Mouse (Mus musculus) stomach, postnatal 0 days (tissue): ENCODE measurements around the gene Tmco1. TPM values are rescaled to one million over a fixed set of nuclear protein-coding genes. Genes with fewer than 3 reads are reported as not detected.

Source experiments
- ATAC-seq: fragments of 200-750 bp; cut with Nextera tagmentation; 2 replicates; pipeline ENCODE4 v1.8.0; 2017; ENCODE audit not compliant: low FRiP score, low TSS enrichment
- DNase-seq: peaks from one replicate; pipeline ENCODE4 v3.0.0-alpha.2; 2016; ENCODE audit warnings: low spot score
- H3K27ac ChIP-seq: fragments of 300-500 bp; sonication (generic); replicated peaks from 2 replicates; pipeline ENCODE4 v1.5.1; 2014; ENCODE audit warnings: mild to moderate bottlenecking, control low read depth
- H3K27me3 ChIP-seq: fragments of 300-500 bp; sonication (generic); 2 replicates; pipeline ENCODE4 v1.6.1; 2014; ENCODE audit warnings: low read length; ENCODE audit not compliant: control insufficient read depth, insufficient read depth
- H3K36me3 ChIP-seq: fragments of 300-500 bp; sonication (generic); 2 replicates; pipeline ENCODE4 v1.6.1; 2014; ENCODE audit warnings: low read length, mixed read lengths; ENCODE audit not compliant: control insufficient read depth, insufficient read depth
- H3K4me1 ChIP-seq: fragments of 300-500 bp; sonication (generic); replicated peaks from 2 replicates; pipeline ENCODE4 v1.6.1; 2014; ENCODE audit warnings: antibody characterized with exemption; ENCODE audit not compliant: control insufficient read depth, insufficient read depth
- H3K4me2 ChIP-seq: fragments of 300-500 bp; sonication (generic); replicated peaks from 2 replicates; pipeline ENCODE4 v1.6.1; 2014; ENCODE audit warnings: low read depth, mild to moderate bottlenecking, control low read depth, moderate library complexity
- H3K4me3 ChIP-seq: fragments of 300-500 bp; sonication (generic); 2 replicates; pipeline ENCODE4 v1.5.1; 2014; ENCODE audit warnings: low read depth, low read length, control low read depth
- H3K9ac ChIP-seq: fragments of 300-500 bp; sonication (generic); 2 replicates; pipeline ENCODE4 v1.6.1; 2014; ENCODE audit warnings: mild to moderate bottlenecking, low read length, control low read depth, mixed read lengths
- H3K9me3 ChIP-seq: fragments of 300-500 bp; sonication (generic); 2 replicates; pipeline ENCODE4 v1.6.1; 2016; ENCODE audit warnings: low read length; ENCODE audit not compliant: control insufficient read depth
- CTCF ChIP-seq: IDR thresholded peaks from 2 replicates; pipeline ENCODE4 v1.5.1; 2016; ENCODE audit warnings: antibody characterized with exemption, low read depth, mild to moderate bottlenecking, moderate library complexity
- EP300 ChIP-seq: optimal IDR thresholded peaks from 2 replicates; pipeline ENCODE3; 2016; ENCODE audit warnings: antibody characterized with exemption
- WGBS: fragments of 180-500 bp; shearing (Covaris S2); extraction: QIAGEN DNeasy Blood & Tissue Kit; methylation state at CpG from one replicate; pipeline ENCODE4 v1.1.7; 2014; 5-methylcytosine and 5-hydroxymethylcytosine counted together
- polyA plus RNA-seq: library from polyadenylated mRNA; unstranded; fragments of >200 nt; fragmentation: Nextera tagmentation; extraction: Ambion mirVana; gene quantifications from 2 replicates; pipeline ENCODE4 v1.2.1, GENCODE M21; 2015

The Tmco1 gene
- polyA plus RNA-seq, 1 experiment from 2014 or later, result 77.2 TPM

DNA sequence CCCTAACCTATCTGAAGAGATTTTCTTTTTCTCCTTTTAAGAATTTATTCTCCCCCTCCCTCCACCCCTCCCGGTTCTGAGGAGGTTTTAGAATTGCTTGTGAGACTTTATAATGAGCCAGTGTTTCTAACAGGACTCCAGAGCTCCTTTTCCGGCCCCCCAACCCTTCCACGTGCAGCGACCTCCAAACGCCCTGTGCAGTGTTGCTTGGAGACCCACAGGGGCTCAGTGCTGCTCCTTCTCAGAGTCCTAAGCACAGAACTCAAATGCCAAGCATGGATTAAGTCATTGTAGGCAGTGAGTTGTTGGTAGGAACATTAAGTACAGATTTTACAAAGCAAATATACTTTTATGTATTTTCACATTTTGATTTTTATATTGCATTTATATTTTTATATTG, 55.1 kb downstream of the Tmco1 start:
- Histone ChIP-seq H3K4me1 (no peaks in the 10 kb centered on the region), H3K4me3 (no peak overlapping the region), H3K36me3 (peaks cover 26% of the 10 kb centered on the region), H3K27ac (no peak overlapping the region), H3K27me3 (no peaks in the 10 kb centered on the region), H3K4me2 (no peak overlapping the region), H3K9ac (no peak overlapping the region), H3K9me3 (no peaks in the 10 kb centered on the region)
- DNase-seq (no peak), ATAC-seq (no peak)
- WGBS, result 62% methylated on average over 5 of the region's 5 CpGs
- no peak for TF ChIP-seq CTCF
- no peak for TF ChIP-seq EP300

DNA sequence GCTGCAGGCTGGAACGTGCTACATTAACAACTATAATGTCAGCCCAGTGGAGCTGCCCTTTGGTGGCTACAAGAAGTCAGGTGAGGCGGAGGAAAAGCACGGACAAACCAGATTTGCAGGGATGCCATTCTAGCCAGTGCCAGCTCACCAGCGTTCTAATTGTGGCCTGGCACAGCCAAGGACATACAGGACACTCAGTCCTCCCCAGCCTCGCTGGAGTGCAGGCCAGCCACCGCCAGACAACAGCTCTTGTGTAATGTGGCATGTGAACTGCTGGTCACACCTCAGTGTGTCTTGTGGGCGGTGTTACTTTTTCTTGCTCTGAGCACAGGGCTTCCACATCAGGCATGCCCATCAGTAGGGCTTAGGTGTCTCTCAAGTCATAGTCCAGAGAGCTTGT, 57.6 kb downstream of the Tmco1 start:
- Histone ChIP-seq H3K27me3 (no peaks in the 10 kb centered on the region), H3K4me1 (no peaks in the 10 kb centered on the region), H3K4me3 (no peak overlapping the region), H3K27ac (no peak overlapping the region), H3K9me3 (no peaks in the 10 kb centered on the region), H3K36me3 (peaks cover 25% of the 10 kb centered on the region), H3K4me2 (no peak overlapping the region), H3K9ac (no peak overlapping the region)
- ATAC-seq (peak; percentile 78), DNase-seq (peak; percentile 56)
- no peak for TF ChIP-seq EP300
- no peak for TF ChIP-seq CTCF
- 76% methylated on average over 7 of the region's 7 CpGs for WGBS

DNA sequence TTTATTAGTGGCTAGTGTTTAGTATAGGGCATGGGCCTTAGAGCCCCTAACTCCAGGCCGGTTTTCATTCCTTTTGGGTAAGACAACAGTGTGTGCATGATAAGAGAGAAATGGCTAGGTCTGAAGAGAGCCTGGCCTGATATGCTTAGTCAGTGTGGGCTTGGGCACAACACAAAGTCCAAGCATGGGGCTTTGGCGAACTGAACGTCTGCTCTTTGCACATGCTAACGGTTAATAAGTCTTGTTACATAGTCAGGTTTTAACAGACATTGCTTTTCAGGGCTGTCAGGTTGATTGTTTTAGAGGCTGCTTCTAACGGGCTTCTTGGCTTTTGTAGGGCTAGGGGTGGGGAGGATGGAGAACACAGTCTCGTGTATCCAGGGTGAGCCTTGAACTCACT, 58.4 kb downstream of the Tmco1 start:
- TF ChIP-seq EP300 (no peak), CTCF (no peak)
- no peak overlapping the region for H3K4me2 ChIP-seq
- no peak for DNase-seq
- H3K27ac ChIP-seq, result no peak overlapping the region
- no peaks in the 10 kb centered on the region for H3K27me3 ChIP-seq
- H3K9me3 ChIP-seq, result no peaks in the 10 kb centered on the region
- no peak overlapping the region for H3K4me3 ChIP-seq
- H3K36me3 ChIP-seq, result peaks cover 22% of the 10 kb centered on the region
- ATAC-seq, result no peak
- no peak overlapping the region for H3K9ac ChIP-seq
- H3K4me1 ChIP-seq, result no peaks in the 10 kb centered on the region
- 87% methylated on average over 6 of the region's 6 CpGs for WGBS

DNA sequence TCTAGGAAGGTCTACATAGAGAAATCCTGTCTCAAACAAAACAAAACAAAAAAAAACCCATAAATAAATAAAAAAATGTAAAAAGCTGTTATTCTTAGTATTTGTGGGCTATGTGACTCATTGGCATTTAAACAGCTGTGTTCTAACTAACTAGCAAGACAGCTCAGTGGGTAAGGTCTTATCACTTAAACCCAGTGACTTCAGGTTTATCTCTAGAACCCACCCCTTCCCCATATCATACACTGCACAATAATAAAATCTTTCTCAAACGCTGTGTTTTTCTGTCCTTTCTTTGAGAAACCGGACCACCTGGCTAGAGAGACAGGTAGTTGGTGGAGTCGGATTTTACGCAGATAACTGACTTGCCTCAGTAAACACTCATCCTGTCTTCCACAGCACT, 59.8 kb downstream of the Tmco1 start:
- Histone ChIP-seq H3K27me3 (no peaks in the 10 kb centered on the region), H3K27ac (no peak overlapping the region), H3K4me2 (no peak overlapping the region), H3K4me1 (no peaks in the 10 kb centered on the region), H3K4me3 (no peak overlapping the region), H3K9ac (no peak overlapping the region), H3K36me3 (peaks cover 21% of the 10 kb centered on the region), H3K9me3 (no peaks in the 10 kb centered on the region)
- ATAC-seq (no peak), DNase-seq (no peak)
- WGBS, result 86% methylated on average over 4 of the region's 4 CpGs
- TF ChIP-seq EP300, result no peak
- TF ChIP-seq CTCF, result no peak

DNA sequence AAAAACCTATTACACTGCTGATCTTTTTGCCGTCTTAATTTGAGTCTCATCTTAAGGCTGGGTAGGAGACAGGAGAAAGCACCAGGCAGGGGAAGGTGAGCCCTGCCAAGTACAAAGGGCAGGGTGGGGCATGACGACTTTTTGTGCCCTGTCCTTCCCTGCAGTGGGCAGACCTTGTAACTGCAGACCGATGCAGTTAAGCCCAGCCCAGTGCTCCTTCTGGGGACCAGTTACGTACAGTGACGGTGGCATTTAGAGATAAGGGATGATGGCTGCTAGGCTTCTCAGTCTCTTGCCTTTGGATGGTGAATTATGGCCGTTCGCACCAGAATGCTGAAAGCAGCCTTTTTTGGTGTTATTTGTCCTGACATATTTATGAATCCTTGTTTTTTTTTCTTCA, 60.3 kb downstream of the Tmco1 start:
- WGBS, result 76% methylated on average over 7 of the region's 7 CpGs
- DNase-seq (no peak), ATAC-seq (peak; percentile 25; the same call in 1 of the 2 replicates)
- Histone ChIP-seq H3K27me3 (no peaks in the 10 kb centered on the region), H3K36me3 (peaks cover 21% of the 10 kb centered on the region), H3K4me1 (no peaks in the 10 kb centered on the region), H3K9ac (no peak overlapping the region), H3K4me3 (no peak overlapping the region), H3K4me2 (no peak overlapping the region), H3K9me3 (no peaks in the 10 kb centered on the region), H3K27ac (no peak overlapping the region)
- TF ChIP-seq CTCF, result no peak
- TF ChIP-seq EP300, result no peak

DNA sequence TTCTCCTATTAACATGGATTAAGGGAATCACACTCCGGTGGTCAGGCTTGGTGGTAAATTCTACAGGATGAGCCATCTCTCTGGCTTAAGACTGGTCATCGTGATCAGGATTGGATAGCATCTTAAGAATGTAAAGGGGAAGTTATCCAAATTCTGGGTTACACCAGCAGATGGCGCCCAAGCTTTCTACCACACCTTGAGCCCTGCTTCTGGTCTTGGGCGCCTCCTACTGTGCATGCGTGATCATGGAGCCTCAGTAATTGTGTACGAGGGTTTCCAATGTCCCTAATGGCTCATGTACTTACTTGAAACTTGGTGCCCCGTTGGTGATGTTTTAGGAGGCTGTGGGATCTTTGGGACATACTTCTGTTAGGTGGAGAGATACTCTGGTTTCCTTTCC, 61.7 kb downstream of the Tmco1 start:
- Histone ChIP-seq H3K4me2 (no peak overlapping the region), H3K36me3 (peaks cover 14% of the 10 kb centered on the region), H3K4me3 (no peak overlapping the region), H3K27ac (no peak overlapping the region; the same call in 1 of the 2 replicates), H3K9ac (no peak overlapping the region), H3K4me1 (no peaks in the 10 kb centered on the region), H3K27me3 (no peaks in the 10 kb centered on the region), H3K9me3 (no peaks in the 10 kb centered on the region)
- ATAC-seq (peak; percentile 42; the same call in 1 of the 2 replicates), DNase-seq (peak; percentile 91)
- 7% methylated on average over 7 of the region's 7 CpGs for WGBS
- TF ChIP-seq CTCF (peak; percentile 100), EP300 (no peak)
